Mouse (Mus musculus) c-Kit-positive CD71-positive TER-119-positive erythroid progenitor cells, embryonic 14.5 days (primary cell): Measurements from ENCODE around the gene Kbtbd12.

Source experiments
- DNase-seq: peaks from one replicate; pipeline ENCODE4 v3.0.0-alpha.2; 2013; ENCODE audit warnings: low spot score

Gene Kbtbd12

DNA sequence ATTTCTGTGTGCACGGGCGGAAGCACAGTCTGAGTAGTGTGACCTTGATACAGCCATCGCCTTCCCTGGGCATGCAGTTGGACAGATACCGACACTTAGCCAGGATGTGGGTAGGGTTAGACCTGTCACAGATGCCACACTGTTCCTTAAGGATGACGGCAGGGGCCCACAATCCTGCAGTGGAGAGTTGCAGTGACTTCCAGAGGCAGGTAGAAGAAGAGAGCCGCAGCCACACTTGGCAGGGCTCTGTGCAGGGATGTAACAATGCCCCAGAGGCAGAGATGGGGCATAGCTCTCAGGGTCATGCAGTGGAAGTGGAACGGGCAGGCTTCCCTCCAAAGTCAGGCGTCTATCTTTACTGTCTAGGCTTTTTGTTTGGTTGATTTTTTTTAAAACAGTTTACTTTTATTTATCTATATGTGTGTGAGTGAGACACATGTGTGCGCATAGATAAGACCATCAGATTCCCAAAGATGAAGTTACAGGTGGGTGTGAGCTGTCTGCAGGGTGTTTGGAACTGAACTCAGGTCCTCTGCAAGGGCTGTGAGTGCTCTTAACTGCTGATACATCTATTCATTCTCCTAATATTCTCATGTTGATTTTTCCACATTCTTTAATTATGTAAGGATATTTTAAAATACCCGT lies 89.2 kb downstream of the Kbtbd12 start:
- DNase-seq, result peak; percentile 42

- DNase-seq, result no peak
Measured at GRCm38 (mm10) chr6:88545397-88545790, 92.4 kb downstream of the Kbtbd12 start.

GRCm38 (mm10) chr6:88544644-88545396 lies 92.9 kb downstream of the Kbtbd12 start:
- DNase-seq, result peak; percentile 21

GRCm38 (mm10) chr6:88544241-88544640 lies 93.5 kb downstream of the Kbtbd12 start:
- DNase-seq, result no peak

GRCm38 (mm10) chr6:88540093-88540755 lies 97.5 kb downstream of the Kbtbd12 start:
- no peak for DNase-seq

- no peak for DNase-seq
Measured at GRCm38 (mm10) chr6:88530306-88530705, 107.4 kb downstream of the Kbtbd12 start.

GRCm38 (mm10) chr6:88524056-88524455 lies 113.7 kb downstream of the Kbtbd12 start:
- no peak for DNase-seq

GRCm38 (mm10) chr6:88523451-88523850 lies 114.3 kb downstream of the Kbtbd12 start:
- DNase-seq, result no peak

- DNase-seq, result no peak
Measured at GRCm38 (mm10) chr6:88523043-88523442, 114.7 kb downstream of the Kbtbd12 start.

GRCm38 (mm10) chr6:88522606-88523005 lies 115.1 kb downstream of the Kbtbd12 start:
- DNase-seq, result no peak

DNA sequence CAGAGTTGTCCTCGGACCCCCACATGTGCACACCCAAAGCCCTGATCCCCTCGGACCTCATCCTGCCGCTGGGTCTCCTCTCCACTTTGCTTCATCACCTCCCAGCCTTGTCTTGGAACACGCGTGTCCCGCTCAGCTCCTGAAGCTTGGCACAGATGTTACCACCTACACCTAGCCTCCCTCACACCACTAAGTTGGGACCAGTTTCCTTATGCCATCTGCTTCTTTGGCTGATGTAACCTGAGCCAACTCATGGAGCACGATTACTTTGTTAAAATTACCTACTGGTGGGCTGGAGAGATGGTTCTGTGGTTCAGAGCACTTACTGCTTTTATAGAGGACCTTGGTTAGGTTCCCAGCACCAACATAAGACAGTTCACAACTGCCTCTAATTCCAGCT lies 115.9 kb downstream of the Kbtbd12 start:
- DNase-seq, result no peak

GRCm38 (mm10) chr6:88518404-88519263 lies 119.1 kb downstream of the Kbtbd12 start, which contains the start of gene Sec61a1:
TSS of gene Sec61a1 (minus strand) at chr6:88518905.
- DNase-seq, result peak; percentile 92

GRCm38 (mm10) chr6:88517701-88518403 lies 119.9 kb downstream of the Kbtbd12 start:
- DNase-seq, result no peak

DNA sequence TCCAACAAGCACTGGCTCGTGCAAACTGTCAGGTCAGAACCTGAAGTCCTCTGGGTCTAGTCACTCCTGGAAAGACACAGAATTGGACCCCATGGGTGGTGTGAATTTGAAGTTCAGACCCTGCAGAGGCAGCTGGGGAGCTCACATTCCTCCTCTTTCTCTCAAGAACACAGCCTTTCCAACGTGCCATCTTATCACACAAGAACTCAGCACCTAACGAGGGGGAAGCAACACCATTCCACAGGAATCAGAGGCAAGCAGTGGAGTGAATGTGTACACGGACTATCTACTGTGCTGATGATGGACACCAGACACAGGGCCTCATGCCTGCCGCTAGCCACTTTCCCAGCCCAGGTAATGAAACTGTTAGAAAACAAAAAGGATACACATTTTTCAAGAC lies 121.1 kb downstream of the Kbtbd12 start:
- DNase-seq, result no peak

- DNase-seq, result no peak
Measured at GRCm38 (mm10) chr6:88515971-88516370, 121.8 kb downstream of the Kbtbd12 start.

- DNase-seq, result no peak
Measured at GRCm38 (mm10) chr6:88514546-88514945, 123.2 kb downstream of the Kbtbd12 start.

GRCm38 (mm10) chr6:88513984-88514383 lies 123.8 kb downstream of the Kbtbd12 start:
- no peak for DNase-seq

DNA sequence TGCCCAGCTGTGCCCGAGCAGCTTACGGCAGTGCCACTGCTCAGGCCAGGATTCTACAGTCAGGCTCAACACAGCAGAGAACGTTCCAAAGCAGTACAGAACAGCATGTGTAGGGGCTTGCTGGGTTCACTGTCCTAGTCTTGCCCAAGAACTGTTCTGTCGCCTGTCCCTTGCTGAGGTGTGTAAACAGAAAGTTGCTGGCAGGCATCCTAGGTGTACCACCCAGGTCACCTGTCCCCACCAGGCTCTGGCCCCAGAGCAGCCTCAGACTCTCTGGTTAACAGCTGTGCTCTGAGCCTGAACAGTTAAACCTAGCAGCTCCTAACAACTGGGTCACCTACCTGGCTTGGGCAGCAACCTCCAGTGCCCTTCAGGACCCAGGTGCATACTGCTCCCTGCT lies 134.7 kb downstream of the Kbtbd12 start:
- no peak for DNase-seq

- peak; percentile 66 for DNase-seq
Measured at GRCm38 (mm10) chr6:88502030-88502970, 135.4 kb downstream of the Kbtbd12 start.

GRCm38 (mm10) chr6:88500405-88500767 lies 137.4 kb downstream of the Kbtbd12 start:
- DNase-seq, result peak; percentile 23
